Mouse (Mus musculus): Measurements from ENCODE around the gene 1700024P04Rik.

The 1700024P04Rik gene

DNA sequence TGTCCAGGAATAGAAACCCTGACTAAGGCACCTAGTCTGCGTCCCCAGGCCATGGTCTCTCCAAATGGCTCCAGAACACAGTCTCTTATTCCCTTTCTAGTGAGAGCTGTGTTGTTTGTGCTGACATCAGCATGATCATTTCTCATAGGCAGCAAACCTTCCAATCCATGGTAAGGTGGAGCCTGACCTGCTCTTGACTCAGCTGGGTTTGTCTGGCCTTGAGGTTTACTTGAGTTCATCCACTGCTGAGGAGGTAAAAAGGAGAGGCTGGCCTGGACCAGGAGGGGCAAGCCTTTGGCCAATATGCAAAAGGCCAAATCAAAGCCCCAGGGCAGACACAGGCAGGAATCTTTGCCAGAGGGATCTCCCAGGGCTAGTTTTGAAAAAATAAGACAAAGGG lies 20.8 kb downstream of the 1700024P04Rik start:
- DNase-seq, result peak in 1 of 2 experiments; percentile 54

DNA sequence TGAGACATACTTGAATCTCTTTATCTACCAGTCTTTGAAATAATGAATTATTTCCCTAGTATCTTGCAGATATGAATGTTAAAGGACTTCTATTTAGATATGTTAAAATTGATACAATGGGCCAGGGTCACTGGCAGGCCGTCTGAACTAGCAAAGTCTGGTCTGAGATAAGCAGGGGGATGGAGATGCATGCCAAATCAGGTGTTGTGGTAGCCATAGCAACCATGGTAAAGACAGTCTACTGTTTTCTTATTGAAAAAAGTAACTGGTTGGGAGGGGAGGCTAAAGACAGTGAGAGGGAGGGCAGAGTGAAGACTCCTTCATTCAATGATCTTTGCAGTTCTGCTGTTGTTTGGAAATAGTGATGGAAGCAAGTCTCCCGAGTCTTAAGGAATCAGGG lies 26.2 kb downstream of the 1700024P04Rik start:
- no peak for DNase-seq

DNA sequence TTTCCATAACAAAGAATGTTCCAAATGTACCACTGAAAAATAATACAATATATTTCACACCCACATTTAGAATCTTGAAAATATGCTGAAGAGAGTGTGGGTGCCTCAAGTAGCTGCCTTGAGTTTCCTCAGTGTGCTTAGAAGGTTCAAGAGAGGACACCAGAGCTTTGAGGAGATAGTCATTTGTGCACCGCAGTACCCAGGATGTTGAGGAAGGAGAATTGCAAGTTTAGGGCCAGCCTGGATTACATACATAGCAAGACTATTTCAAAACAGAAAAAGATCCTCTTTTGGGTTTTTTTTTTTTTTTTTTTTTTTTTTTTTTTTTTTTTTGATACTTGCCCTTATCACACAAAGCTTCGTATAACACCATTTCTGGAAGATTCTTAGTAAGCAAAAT lies 28.2 kb downstream of the 1700024P04Rik start:
- DNase-seq, result no peak

DNA sequence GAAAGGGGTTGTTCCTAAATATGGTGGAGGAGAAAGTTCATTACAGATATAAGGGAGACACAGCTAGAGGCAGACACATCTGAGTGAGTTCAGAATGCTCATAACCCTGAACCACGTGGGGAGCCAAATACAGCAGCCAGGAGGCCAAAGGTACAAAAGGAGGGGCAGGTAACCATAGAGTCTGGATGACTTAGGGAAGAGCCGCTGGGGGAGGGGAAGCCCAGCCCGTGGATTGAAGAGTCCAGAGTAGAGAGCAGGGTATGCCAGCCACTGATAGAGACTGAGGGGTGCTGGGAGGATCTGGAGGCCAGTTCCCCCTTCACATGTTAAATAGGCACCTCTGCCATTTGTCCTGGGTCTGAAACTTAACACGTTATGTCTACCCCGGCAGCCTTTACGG lies 28.7 kb downstream of the 1700024P04Rik start:
- peak; percentile 81 to 90 for DNase-seq

DNA sequence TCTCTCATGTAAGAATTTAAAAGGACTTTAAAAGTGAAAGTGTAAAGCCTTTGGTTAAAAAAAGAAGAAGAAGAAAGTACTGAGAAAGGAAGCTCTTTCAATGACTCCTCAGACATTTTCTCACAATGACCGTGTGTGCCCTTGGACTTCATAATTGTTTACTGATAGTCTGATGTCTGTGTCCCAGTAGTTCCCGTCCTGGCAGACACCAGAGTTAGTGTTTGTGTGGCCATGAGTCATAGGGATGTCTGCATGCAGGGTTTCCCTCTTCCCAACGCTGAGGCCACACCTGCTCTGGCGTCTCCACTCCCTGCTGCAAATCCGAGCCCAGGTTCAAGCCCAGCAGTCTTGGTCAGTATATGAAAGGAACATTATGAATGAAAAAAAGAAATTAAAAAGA lies 29.1 kb downstream of the 1700024P04Rik start:
- no peak for DNase-seq

DNA sequence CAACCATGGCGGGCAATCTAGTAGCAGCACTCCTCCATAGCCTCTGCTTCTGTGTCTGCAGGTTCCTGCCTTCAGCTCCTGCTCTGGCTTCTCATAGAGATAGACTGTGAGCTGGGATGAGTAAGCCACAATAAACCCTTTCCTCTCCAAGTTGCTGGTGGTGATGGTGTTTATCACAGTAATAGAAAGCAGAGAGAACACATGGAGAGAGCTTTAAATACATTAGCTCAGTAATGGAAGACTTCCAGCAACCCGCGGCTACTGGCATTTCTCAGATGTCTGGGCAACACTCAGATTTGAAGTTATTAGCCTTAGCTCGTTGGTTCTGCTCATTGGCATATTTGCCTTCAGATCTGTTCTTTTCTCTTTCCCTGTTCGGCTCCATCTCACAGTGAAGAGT lies 30.5 kb downstream of the 1700024P04Rik start:
- DNase-seq, result peak in 1 of 2 experiments; percentile 17

DNA sequence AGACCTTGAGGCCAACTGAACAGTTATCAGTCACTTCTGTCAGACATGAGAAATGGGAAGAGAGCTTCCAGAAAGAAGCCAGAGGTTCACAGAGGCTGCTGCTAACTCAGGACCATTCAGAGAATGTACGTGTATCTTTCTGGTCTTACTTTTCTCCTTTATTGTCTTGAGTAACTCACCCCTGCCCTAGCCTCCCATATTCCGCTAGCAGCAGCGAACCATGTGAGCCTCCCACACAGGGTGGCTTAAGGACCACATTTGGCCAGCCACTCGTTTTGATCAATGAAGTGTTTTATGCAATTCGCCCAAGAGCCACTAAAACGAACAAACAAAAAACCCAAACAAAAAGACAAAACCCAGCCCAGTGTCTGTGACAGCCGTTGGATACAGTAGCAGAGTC lies 32.4 kb downstream of the 1700024P04Rik start:
- no peak for DNase-seq

DNA sequence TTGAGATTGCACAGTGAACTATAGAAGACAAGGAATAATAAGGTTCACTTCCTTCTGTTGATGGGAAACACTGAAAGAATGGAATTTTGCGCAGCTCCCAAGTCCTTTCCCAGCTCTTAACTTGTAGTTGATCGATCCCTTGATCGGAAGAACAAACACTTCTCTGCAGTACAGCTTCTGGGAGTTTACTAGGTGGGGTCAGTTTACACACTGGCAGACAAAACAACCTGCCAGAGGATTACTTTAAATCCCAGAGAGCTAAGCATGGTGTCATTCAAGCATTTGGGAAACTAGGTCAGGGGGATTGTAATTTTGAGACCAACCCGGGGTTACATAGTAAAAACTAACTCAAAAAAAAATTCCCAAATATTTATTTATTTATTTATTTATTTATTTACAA lies 36.2 kb downstream of the 1700024P04Rik start:
- DNase-seq, result no peak

DNA sequence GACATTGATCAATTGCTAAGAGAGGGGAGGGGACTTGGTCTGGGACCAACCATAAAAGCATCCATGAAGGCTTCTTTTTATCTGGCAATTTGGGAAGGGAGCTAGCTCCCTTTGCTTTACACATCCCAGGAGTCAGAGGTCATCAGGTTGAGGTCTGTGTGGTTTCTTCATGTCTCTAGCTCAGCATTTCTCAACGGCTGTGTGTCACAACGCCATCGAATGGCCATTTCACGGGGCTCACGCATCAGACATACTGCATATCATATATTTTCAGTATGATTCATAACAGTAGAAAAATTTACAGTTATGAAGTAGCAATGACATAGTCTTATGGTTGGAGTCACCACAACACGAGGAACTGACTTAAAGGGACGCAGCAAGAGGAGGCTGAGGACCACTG lies 37.9 kb downstream of the 1700024P04Rik start:
- no peak for DNase-seq

DNA sequence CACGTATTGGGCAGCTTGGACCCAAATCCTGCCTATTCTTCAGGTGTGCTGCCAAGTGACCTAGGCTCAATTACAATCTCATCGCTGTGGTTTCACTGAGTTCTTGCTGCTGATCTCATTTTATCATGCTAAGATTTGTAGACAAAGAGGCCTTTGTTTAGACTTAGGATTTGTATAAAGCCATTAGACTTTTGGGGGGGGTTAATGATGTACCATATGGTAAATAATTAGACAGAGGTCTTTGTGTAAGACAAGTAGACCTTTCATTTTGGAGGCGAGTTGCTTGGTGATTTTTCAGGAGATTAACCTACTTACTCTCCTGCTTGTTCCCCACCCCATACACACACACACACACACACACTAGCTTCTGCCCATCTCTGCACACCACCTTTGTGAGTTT lies 38.5 kb downstream of the 1700024P04Rik start:
- DNase-seq, result no peak

DNA sequence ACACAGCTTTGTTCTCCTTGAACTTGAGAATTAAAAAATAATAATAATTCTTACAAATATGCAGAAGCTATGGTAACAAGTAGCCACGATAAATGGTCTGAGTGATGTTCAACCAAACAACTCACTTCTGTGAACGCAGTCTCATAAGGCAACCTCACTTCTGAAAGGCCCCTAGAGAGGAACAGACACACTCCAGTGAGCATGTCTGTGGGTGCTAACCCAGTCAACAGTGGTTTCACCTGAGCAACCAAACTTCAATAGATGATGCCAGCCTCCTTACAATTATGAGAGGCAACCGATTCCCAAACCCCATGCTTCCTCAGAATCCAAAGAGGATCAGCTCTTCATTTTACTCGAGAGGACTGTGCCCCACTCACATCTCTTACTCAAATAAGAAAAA lies 39.0 kb downstream of the 1700024P04Rik start:
- peak in 1 of 2 experiments; percentile 45 for DNase-seq

DNA sequence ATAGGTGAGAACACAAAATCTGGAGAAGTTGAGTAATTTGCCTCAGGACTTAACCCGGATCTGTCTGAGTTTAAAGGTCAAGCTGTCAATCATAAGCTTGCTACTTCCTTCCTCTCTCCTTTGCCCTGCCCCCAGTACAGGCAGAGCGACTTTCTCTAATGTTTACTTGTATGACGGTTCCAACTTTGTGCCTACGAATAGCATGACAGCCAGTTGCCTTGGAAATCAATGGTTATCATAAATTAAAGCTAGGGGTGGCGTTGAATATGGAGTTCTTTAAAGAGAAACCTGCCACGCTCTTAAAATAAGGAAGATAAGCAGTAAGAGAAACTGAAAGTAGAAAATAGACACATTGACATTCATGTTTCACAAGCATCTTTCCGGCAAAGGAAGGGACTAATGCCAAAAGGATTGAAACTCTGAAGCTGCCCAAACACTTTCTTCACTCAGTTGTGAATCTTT lies 39.7 kb downstream of the 1700024P04Rik start:
- peak; percentile 62 to 67 for DNase-seq

DNA sequence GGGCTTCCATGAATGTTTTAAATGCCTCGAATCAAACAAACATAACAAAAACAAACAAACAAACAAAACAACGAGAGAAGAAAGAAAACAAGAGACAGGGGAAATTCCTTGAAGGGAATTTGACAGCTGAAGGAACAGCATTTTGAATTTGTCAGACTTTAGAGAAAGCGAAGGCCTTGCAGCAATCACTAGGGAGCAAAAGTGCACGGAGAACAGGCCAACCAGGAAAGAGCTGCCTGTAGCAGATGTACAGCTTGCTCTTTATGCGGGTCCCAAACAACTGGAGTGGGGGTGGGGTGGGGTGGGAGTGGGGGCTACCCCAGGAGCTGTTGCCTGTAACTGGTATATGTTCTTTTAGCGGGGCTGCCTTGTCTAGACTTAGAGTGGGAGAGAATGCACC lies 42.0 kb downstream of the 1700024P04Rik start:
- peak in 1 of 2 experiments; percentile 49 for DNase-seq

DNA sequence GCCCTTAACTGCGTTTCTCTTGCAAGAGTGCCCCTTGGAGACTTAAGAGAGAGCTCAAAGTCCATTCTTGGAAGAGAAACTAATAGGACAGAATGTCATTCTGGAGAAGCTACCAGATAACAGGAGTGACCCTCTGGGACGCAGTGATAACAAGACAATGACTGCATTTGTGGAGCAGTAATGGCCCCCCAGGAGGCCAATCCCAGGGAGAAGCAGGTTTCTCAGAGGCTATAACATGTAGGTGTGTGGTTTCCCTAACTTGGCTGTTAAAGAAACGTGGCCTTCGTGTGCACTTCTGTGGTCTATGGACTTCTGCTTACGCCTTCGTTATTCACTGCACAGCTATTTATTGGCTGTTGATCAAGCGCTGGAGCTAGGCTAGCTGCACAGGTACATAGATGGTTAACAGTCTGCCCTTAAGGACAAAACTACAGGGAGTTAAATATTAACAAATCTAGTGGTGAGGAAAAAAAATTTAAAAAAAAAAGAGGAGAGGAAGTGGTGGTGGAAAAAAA lies 42.5 kb downstream of the 1700024P04Rik start:
- peak; percentile 62 to 79 for DNase-seq

DNA sequence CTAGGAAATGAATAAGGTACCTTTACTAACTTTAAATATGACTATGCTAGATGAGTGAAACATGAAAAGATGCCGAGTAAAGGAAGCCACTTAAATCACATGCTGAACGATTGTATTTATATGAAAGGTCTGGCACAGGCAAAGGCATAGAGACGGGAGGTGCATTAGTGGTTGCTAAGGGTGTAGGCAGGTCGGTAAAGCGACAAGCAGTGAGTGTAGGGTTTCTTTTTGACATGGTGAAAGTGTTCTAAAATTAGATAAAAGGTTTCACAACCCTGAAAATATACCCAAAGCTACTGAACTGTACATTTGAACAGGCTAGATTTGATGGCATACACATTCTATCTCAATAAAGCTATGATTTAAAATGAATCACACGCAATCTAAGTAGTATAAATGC lies 47.3 kb downstream of the 1700024P04Rik start:
- DNase-seq, result no peak

Data from kidney, postnatal 25 days (tissue).